Mouse (Mus musculus): Measurements from ENCODE around the gene Mcu. TPM values are rescaled to one million over a fixed set of nuclear protein-coding genes. Genes with fewer than 3 reads are reported as not detected.
A peak's percentile ranks its signal among the peaks of the same experiment; 100 is the strongest.

The Mcu gene
- polyA plus RNA-seq, 1 experiment from 2014 or later: 65.2 TPM

DNA sequence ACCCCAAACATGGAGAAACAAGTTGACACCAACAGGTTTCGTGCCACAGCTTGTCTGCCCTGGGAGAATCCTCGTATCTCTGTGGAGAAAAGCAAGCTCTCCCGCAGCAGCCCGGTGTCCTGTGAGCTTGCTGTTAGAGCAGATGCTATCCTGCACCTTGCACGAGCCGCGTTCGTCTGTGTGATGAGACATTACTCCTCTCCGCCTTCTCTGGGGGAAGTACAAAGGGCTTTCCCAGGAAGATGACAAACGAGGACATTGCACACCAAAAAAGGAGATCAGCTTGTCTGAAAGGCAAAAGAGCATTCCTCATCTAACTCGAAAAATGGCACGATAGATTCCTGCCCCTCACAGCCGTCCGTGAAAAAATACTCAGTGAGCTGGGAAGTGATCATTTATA is 13.6 kb downstream of the Mcu start:
- H3K27ac ChIP-seq (ENCODE audit: low read depth, low read length): no peak overlapping the region

DNA sequence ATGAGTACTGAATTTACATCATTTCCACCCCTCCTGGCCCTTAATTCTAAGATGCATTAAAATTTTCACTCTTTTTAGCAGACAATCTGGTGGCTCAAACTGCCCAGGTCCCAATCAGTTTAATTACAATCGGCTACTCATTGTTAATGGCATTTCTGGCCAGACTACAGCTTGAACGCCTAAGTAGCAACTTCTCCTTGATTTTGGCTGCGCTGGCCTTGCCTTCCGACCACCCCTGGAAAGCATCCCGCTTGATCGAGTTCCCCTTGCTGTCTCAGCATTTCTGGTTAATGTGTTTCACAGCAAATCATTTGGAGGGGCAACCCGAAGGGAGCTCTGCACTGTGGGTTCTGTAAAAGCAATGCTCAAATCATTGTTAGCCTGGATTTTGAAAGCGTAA is 14.4 kb downstream of the Mcu start:
- H3K4me1 ChIP-seq (replicated peaks; ENCODE audit: control insufficient read depth, insufficient read depth, low read length): peaks cover 4% of the 10 kb centered on the region; the same call in 1 of the 2 replicates
- TF ChIP-seq CTCF (IDR thresholded peaks at IDR 0.05; ENCODE audit: low read depth): no peak
- H3K9me3 ChIP-seq (ENCODE audit: control insufficient read depth): no peaks in the 10 kb centered on the region
- ATAC-seq: no peak
- no peak overlapping the region for H3K27ac ChIP-seq (ENCODE audit: low read depth, low read length)
- H3K4me2 ChIP-seq (replicated peaks; ENCODE audit: low read depth): no peak overlapping the region
- H3K4me3 ChIP-seq (ENCODE audit: low read depth, low read length): no peak overlapping the region
- WGBS: 79% methylated on average over 8 of the region's 8 CpGs
- 0 out of 2 replicates have a peak, but pooled peaks cover 5% of the 10 kb centered on the region for H3K36me3 ChIP-seq (ENCODE audit: control insufficient read depth, insufficient read depth)
- no peak overlapping the region for H3K9ac ChIP-seq (ENCODE audit: low read depth, low read length)
- no peaks in the 10 kb centered on the region for H3K27me3 ChIP-seq (replicated peaks; ENCODE audit: control insufficient read depth, insufficient read depth, low read length)

More for the DNA sequence above, 13.6 kb downstream of the Mcu start:
- H3K4me3 ChIP-seq (ENCODE audit: low read depth, low read length): no peak overlapping the region
- H3K9me3 ChIP-seq (ENCODE audit: control insufficient read depth): no peaks in the 10 kb centered on the region
- no peak for TF ChIP-seq CTCF (IDR thresholded peaks at IDR 0.05; ENCODE audit: low read depth)
- H3K9ac ChIP-seq (ENCODE audit: low read depth, low read length): no peak overlapping the region
- H3K4me2 ChIP-seq (replicated peaks; ENCODE audit: low read depth): no peak overlapping the region
- WGBS: 59% methylated on average over 14 of the region's 14 CpGs
- H3K36me3 ChIP-seq (ENCODE audit: control insufficient read depth, insufficient read depth): no peaks in the 10 kb centered on the region
- peaks cover 4% of the 10 kb centered on the region; the same call in 1 of the 2 replicates for H3K4me1 ChIP-seq (replicated peaks; ENCODE audit: control insufficient read depth, insufficient read depth, low read length)
- no peak for ATAC-seq
- H3K27me3 ChIP-seq (replicated peaks; ENCODE audit: control insufficient read depth, insufficient read depth, low read length): no peaks in the 10 kb centered on the region

DNA sequence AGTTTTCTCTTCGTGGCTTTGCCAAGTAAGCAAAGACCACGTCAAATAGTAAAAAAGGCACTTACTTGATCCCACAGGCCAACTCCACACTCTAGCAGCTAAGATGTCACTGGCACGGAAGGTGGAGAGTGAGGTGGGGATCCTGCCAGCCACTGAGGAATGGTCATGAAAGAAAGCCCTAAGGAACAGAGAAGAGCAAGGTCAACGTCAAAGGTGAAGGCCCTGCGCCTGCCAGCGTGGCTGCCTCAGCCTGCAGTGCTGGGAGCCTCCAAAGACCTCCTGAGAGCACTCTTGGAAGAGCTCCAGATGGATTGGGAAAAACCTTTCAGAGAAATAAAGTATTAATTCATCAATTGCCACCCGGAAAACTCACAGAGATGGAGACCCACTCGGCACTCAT is 16.0 kb downstream of the Mcu start:
- no peak overlapping the region for H3K4me3 ChIP-seq (ENCODE audit: low read depth, low read length)
- peak overlapping the region; percentile 21; the same call in 1 of the 2 replicates for H3K27ac ChIP-seq (ENCODE audit: low read depth, low read length)
- no peaks in the 10 kb centered on the region for H3K9me3 ChIP-seq (ENCODE audit: control insufficient read depth)
- H3K9ac ChIP-seq (ENCODE audit: low read depth, low read length): no peak overlapping the region
- no peak for ATAC-seq
- peaks cover 4% of the 10 kb centered on the region; the same call in 1 of the 2 replicates for H3K4me1 ChIP-seq (replicated peaks; ENCODE audit: control insufficient read depth, insufficient read depth, low read length)
- 0 out of 2 replicates have a peak, but pooled peaks cover 5% of the 10 kb centered on the region for H3K36me3 ChIP-seq (ENCODE audit: control insufficient read depth, insufficient read depth)
- H3K27me3 ChIP-seq (replicated peaks; ENCODE audit: control insufficient read depth, insufficient read depth, low read length): no peaks in the 10 kb centered on the region
- WGBS: 65% methylated on average over 8 of the region's 8 CpGs
- no peak for TF ChIP-seq CTCF (IDR thresholded peaks at IDR 0.05; ENCODE audit: low read depth)
- no peak overlapping the region for H3K4me2 ChIP-seq (replicated peaks; ENCODE audit: low read depth)

DNA sequence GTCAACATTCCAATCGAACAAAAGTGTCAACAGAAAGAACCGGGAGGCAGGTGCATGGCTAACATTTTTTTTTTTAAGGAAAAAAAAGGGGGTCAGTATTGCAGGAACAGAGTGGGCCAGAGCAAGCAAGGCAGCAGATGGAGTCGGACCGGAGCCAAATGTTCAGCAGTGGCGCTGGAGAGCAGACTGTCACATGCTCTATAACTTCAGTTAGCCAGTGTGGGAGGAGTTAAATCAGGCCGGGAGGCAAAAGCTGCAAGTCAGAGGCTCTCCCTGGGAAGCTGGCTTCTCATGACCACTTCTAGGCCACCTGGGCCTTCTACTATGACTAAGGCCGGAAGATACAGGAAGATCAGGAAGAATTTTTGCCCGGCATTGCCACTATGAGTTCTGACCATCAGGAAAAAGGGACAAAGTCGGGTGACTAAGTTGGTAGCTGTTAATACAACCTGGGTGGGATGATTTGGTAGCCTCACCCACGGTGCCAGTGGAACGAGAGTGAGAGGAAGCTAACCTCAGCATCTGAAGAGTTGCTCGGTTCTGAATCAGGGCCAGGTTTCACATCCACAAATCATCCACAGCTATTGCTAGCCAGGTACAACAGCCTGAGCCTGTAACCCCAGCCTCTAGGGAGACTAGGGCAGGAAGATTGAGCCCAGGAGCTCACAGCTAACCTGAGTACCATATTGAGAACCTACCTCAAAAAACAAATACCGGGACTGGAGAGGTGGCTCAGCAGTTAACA is 22.5 kb downstream of the Mcu start:
- Histone ChIP-seq H3K36me3 (ENCODE audit: control insufficient read depth, insufficient read depth) (peaks cover 20% of the 10 kb centered on the region; the same call in 1 of the 2 replicates), H3K4me1 (replicated peaks; ENCODE audit: control insufficient read depth, insufficient read depth, low read length) (no peaks in the 10 kb centered on the region), H3K4me2 (replicated peaks; ENCODE audit: low read depth) (no peak overlapping the region), H3K27me3 (replicated peaks; ENCODE audit: control insufficient read depth, insufficient read depth, low read length) (no peaks in the 10 kb centered on the region), H3K9ac (ENCODE audit: low read depth, low read length) (no peak overlapping the region), H3K9me3 (ENCODE audit: control insufficient read depth) (no peaks in the 10 kb centered on the region), H3K4me3 (ENCODE audit: low read depth, low read length) (no peak overlapping the region), H3K27ac (ENCODE audit: low read depth, low read length) (no peak overlapping the region)
- ATAC-seq: peak; percentile 59; the same call in 1 of the 2 replicates
- TF ChIP-seq CTCF (IDR thresholded peaks at IDR 0.05; ENCODE audit: low read depth): peak; percentile 27; the same call in 1 of the 2 replicates
- 61% methylated on average over 13 of the region's 13 CpGs for WGBS

DNA sequence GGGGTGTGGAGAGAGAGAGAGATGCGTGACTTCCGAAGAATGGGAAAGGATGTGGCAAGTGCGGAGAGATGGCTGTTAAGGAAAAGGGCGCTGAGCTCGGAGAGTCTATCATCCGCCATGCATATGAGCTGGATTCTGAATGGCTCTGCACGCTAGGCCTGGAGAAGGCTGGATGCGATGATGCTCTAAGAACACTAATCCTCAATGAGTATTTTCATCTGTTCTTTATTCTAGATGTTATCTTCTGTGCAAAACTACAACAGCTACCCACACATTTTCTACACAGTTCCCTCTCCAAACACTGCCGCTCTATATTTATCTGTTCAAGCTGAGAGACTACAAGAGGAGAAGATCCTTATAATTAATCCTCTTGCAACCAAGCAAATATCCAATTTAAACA is 25.9 kb downstream of the Mcu start:
- Histone ChIP-seq H3K27me3 (replicated peaks; ENCODE audit: control insufficient read depth, insufficient read depth, low read length) (no peaks in the 10 kb centered on the region), H3K36me3 (ENCODE audit: control insufficient read depth, insufficient read depth) (peaks cover 15% of the 10 kb centered on the region; the same call in 1 of the 2 replicates), H3K27ac (ENCODE audit: low read depth, low read length) (no peak overlapping the region), H3K4me2 (replicated peaks; ENCODE audit: low read depth) (no peak overlapping the region), H3K4me3 (ENCODE audit: low read depth, low read length) (no peak overlapping the region), H3K9ac (ENCODE audit: low read depth, low read length) (no peak overlapping the region), H3K4me1 (replicated peaks; ENCODE audit: control insufficient read depth, insufficient read depth, low read length) (no peaks in the 10 kb centered on the region), H3K9me3 (ENCODE audit: control insufficient read depth) (no peaks in the 10 kb centered on the region)
- ATAC-seq: no peak
- WGBS: 94% methylated on average over 9 of the region's 9 CpGs
- TF ChIP-seq CTCF (IDR thresholded peaks at IDR 0.05; ENCODE audit: low read depth): no peak

DNA sequence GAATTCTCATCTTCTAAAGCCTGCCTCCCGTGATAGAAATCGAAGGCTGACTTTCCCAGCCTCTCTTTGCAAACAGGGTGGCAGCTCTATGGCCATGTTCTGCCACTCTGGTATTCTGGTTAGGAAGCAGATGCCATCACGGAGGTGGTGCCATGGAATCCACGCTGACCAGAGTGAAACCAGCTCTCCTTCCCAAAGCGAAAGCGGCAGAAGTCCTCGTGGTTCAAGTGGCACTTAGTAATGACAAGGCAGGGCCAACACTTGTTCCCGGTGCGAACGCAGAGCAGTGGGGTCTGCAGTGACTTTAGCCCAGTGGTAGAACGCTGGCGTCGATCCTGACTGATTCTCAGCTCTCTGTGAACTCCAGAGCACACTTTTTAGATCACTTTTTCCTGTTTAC is 26.6 kb downstream of the Mcu start:
- 84% methylated on average over 13 of the region's 13 CpGs for WGBS
- H3K9me3 ChIP-seq (ENCODE audit: control insufficient read depth): no peaks in the 10 kb centered on the region

More for the DNA sequence above, 26.6 kb downstream of the Mcu start:
- no peaks in the 10 kb centered on the region for H3K27me3 ChIP-seq (replicated peaks; ENCODE audit: control insufficient read depth, insufficient read depth, low read length)
- H3K36me3 ChIP-seq (ENCODE audit: control insufficient read depth, insufficient read depth): peaks cover 13% of the 10 kb centered on the region; the same call in 1 of the 2 replicates
- no peak for ATAC-seq
- no peak overlapping the region for H3K4me3 ChIP-seq (ENCODE audit: low read depth, low read length)
- no peaks in the 10 kb centered on the region for H3K4me1 ChIP-seq (replicated peaks; ENCODE audit: control insufficient read depth, insufficient read depth, low read length)
- TF ChIP-seq CTCF (IDR thresholded peaks at IDR 0.05; ENCODE audit: low read depth): no peak
- no peak overlapping the region for H3K9ac ChIP-seq (ENCODE audit: low read depth, low read length)
- H3K27ac ChIP-seq (ENCODE audit: low read depth, low read length): no peak overlapping the region
- H3K4me2 ChIP-seq (replicated peaks; ENCODE audit: low read depth): no peak overlapping the region

Measured in intestine, postnatal 0 days (tissue).